Mouse (Mus musculus): Measurements from ENCODE around the gene Hoxa3.
A peak's percentile ranks its signal among the peaks of the same experiment; 100 is the strongest.

The Hoxa3 gene

GRCm38 (mm10) chr6:52166431-52167077 is 46.6 kb downstream of the Hoxa3 start:
- no peak for DNase-seq

- DNase-seq = peak; percentile 68 to 79
Observed at GRCm38 (mm10) chr6:52165441-52166370, 47.4 kb downstream of the Hoxa3 start.

- peak; percentile 68 to 82 for DNase-seq
Observed at GRCm38 (mm10) chr6:52164626-52165440, 48.3 kb downstream of the Hoxa3 start, which contains the start of gene Hoxa2. Hoxa2 (minus strand) TSS chr6:52164831.

- DNase-seq = peak; percentile 58 to 67
Observed at GRCm38 (mm10) chr6:52164051-52164625, 49.0 kb downstream of the Hoxa3 start.

- peak; percentile 63 to 83 for DNase-seq
Observed at GRCm38 (mm10) chr6:52163366-52164031, 49.6 kb downstream of the Hoxa3 start.

- peak in 1 of 2 experiments; percentile 51 for DNase-seq
Observed at GRCm38 (mm10) chr6:52162611-52163365, 50.3 kb downstream of the Hoxa3 start.

- no peak for DNase-seq
Observed at GRCm38 (mm10) chr6:52162093-52162380, 51.1 kb downstream of the Hoxa3 start.

- no peak for DNase-seq
Observed at GRCm38 (mm10) chr6:52161336-52162092, 51.6 kb downstream of the Hoxa3 start.

GRCm38 (mm10) chr6:52160511-52161335 is 52.4 kb downstream of the Hoxa3 start:
- peak; percentile 69 to 87 for DNase-seq

GRCm38 (mm10) chr6:52159979-52160378 is 53.2 kb downstream of the Hoxa3 start:
- DNase-seq = peak; percentile 45 to 51

- DNase-seq = peak; percentile 58 to 76
Observed at GRCm38 (mm10) chr6:52159164-52159761, 53.9 kb downstream of the Hoxa3 start.

- peak; percentile 89 to 93 for DNase-seq
Observed at GRCm38 (mm10) chr6:52158276-52159051, 54.7 kb downstream of the Hoxa3 start, which contains the start of gene Hoxa1. Hoxa1 (minus strand) TSS chr6:52158317.

- DNase-seq = no peak
Observed at GRCm38 (mm10) chr6:52157466-52158275, 55.5 kb downstream of the Hoxa3 start.

- DNase-seq = no peak
Observed at GRCm38 (mm10) chr6:52156551-52157200, 56.5 kb downstream of the Hoxa3 start.

- DNase-seq = no peak
Observed at GRCm38 (mm10) chr6:52155471-52155870, 57.7 kb downstream of the Hoxa3 start.

GRCm38 (mm10) chr6:52154044-52154443 is 59.1 kb downstream of the Hoxa3 start:
- DNase-seq = no peak

- DNase-seq = no peak
Observed at GRCm38 (mm10) chr6:52153270-52153669, 59.9 kb downstream of the Hoxa3 start.

Data from lung, postnatal 4 days (tissue).